Mouse (Mus musculus): ENCODE results near the gene Ndufaf8. TPM values are rescaled to one million over a fixed set of nuclear protein-coding genes. Genes with fewer than 3 reads are reported as not detected.

Gene Ndufaf8
- total and polyA plus RNA-seq, 3 experiments: 46.3 to 103 (median 50.2) TPM

DNA sequence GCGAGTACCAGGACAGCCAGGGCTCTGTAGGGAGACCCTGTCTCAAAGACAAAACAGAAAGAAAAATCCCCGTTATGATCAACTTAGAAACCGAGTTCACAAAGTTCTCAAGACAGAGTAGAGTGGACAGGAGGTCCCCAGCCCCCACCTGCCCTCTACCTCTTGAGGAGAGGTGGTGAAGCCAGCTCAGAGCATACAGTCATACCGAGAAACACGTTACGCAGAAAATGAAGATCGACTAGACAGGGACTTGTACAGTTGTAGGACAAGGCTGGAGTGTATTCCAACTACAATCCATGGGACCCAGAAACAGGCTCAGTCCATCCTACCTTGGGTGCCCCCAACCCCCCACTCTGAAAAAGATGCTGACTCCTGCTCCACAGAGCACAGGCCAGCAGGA lies 20.4 kb downstream of the Ndufaf8 start:
- H3K79me2 ChIP-seq (replicated peaks; ENCODE audit: control insufficient read depth, extremely low read depth, insufficient read depth, poor library complexity, severe bottlenecking): no peaks in the 10 kb centered on the region
- peak; percentile 70 for TF ChIP-seq JUND (conservative IDR thresholded peaks at IDR 0.05; ENCODE audit: low read depth, low read length)
- TF ChIP-seq RCOR1 (conservative IDR thresholded peaks at IDR 0.05; ENCODE audit: low read depth, low read length): no peak
- peak; percentile 21; the same call in 1 of the 2 replicates for TF ChIP-seq JUN (IDR thresholded peaks at IDR 0.05; ENCODE audit: insufficient read depth, low read depth, low read length)
- TF ChIP-seq TCF12 (IDR thresholded peaks at IDR 0.05; ENCODE audit: low read depth, low read length): no peak
- 0 out of 2 replicates have a peak, but pooled peaks have one; percentile 21 for TF ChIP-seq BHLHE40 (IDR thresholded peaks at IDR 0.05; ENCODE audit: low read depth, low read length)
- peak; percentile 84 for TF ChIP-seq IRF4 (IDR thresholded peaks at IDR 0.05; ENCODE audit: low read depth, low read length)
- TF ChIP-seq EP300 (IDR thresholded peaks at IDR 0.05; ENCODE audit: low read length): no peak
- 0 out of 2 replicates have a peak, but pooled peaks have one; percentile 37 for TF ChIP-seq CHD2 (IDR thresholded peaks at IDR 0.05; ENCODE audit: low read length)
- H3K4me2 ChIP-seq (ENCODE audit: insufficient read depth, low read depth, poor library complexity, severe bottlenecking): no peak overlapping the region
- no peak overlapping the region for H3K9ac ChIP-seq (ENCODE audit: insufficient read depth, low read depth)
- H3K27me3 ChIP-seq (replicated peaks): no peaks in the 10 kb centered on the region
- peaks cover 0 to 9% of the 10 kb centered on the region in 2 experiments; a peak in 2 of 4 replicates for H3K4me1 ChIP-seq (ENCODE audit: control insufficient read depth in 1 of 2, insufficient read depth in 2 of 2)
- no peak overlapping the region for H3K27ac ChIP-seq (ENCODE audit: insufficient read depth, low read depth)
- in situ Hi-C loops (cut with MboI; ENCODE audit: low pct_ligation_motif_present, low pct_unique_long_range_greater_than_20kb, low sequenced_read_pairs) (no loop called here), dilution Hi-C loops (cut with MboI; ENCODE audit: extremely low pct_ligation_motif_present, extremely low pct_unique_long_range_greater_than_20kb, low sequenced_read_pairs) (no loop called here)
- H3K4me3 ChIP-seq (replicated peaks in 1 of 3; ENCODE audit: low read depth in 2 of 3, low read length in 2 of 3, poor library complexity in 1 of 3): no peak overlapping the region
- peaks cover 74 to 99% of the 10 kb centered on the region in 2 experiments for H3K36me3 ChIP-seq (replicated peaks in 1 of 2; ENCODE audit: control insufficient read depth in 1 of 2, insufficient read depth in 1 of 2, low read length in 1 of 2)
- no peak for DNase-seq (ENCODE audit: extremely low read depth)
- H3K9me3 ChIP-seq (replicated peaks; ENCODE audit: low read length): no peaks in the 10 kb centered on the region

DNA sequence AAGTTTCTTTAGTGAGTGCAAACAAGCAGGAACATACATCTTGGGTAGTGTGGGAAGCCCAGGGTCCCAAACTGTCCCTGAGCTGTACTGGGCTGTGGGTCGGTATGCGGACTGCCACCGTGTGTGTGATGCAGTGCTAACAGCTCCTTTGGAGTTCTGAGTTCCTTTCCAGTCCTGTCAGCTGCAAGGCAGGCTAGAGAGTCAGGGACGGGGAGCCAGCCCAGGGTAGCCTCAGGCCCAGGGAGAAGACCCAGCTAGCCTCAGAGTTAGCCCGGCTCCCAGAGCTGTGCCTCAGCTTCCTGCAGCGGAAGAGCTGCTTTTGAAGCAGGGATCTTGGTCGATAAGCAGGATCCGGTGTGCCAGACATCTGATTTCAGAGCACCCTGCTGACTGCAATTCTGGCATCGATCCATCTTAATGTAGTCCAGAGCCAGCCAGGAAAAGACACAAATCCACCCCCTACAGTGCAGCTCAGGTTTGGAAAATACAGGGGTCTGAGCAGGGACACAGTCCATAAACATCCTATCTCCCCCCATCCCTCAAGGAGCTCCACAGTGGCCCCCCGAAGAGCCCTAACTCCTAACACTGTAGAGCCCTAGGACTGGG lies 21.3 kb downstream of the Ndufaf8 start:
- DNase-seq (ENCODE audit: extremely low read depth): no peak
- H3K79me2 ChIP-seq (replicated peaks; ENCODE audit: control insufficient read depth, extremely low read depth, insufficient read depth, poor library complexity, severe bottlenecking): no peaks in the 10 kb centered on the region
- no peaks in the 10 kb centered on the region for H3K9me3 ChIP-seq (replicated peaks; ENCODE audit: low read length)
- in situ Hi-C loops (cut with MboI; ENCODE audit: low pct_ligation_motif_present, low pct_unique_long_range_greater_than_20kb, low sequenced_read_pairs) (no loop called here), dilution Hi-C loops (cut with MboI; ENCODE audit: extremely low pct_ligation_motif_present, extremely low pct_unique_long_range_greater_than_20kb, low sequenced_read_pairs) (no loop called here)
- H3K4me2 ChIP-seq (ENCODE audit: insufficient read depth, low read depth, poor library complexity, severe bottlenecking): no peak overlapping the region
- H3K27me3 ChIP-seq (replicated peaks): no peaks in the 10 kb centered on the region
- H3K27ac ChIP-seq (ENCODE audit: insufficient read depth, low read depth): no peak overlapping the region
- H3K4me1 ChIP-seq (ENCODE audit: control insufficient read depth in 1 of 2, insufficient read depth in 2 of 2): peaks cover 0 to 5% of the 10 kb centered on the region in 2 experiments; a peak in 2 of 4 replicates
- no peak overlapping the region for H3K9ac ChIP-seq (ENCODE audit: insufficient read depth, low read depth)
- TF ChIP-seq SIN3A (IDR thresholded peaks at IDR 0.05; ENCODE audit: low read length) (no peak), RAD21 (IDR thresholded peaks at IDR 0.05; ENCODE audit: low read depth, low read length) (no peak), TCF12 (IDR thresholded peaks at IDR 0.05; ENCODE audit: low read depth, low read length) (no peak), ZC3H11A (IDR thresholded peaks at IDR 0.05; ENCODE audit: low read depth, low read length) (no peak), PAX5 (IDR thresholded peaks at IDR 0.05; ENCODE audit: low read length) (no peak), TBP (conservative IDR thresholded peaks at IDR 0.05; ENCODE audit: low read depth, low read length) (no peak), ETS1 (conservative IDR thresholded peaks at IDR 0.05; ENCODE audit: low read depth, low read length) (no peak), HCFC1 (IDR thresholded peaks at IDR 0.05; ENCODE audit: low read depth, low read length) (no peak), ELF1 (IDR thresholded peaks at IDR 0.05; ENCODE audit: low read depth, low read length) (no peak), MAFK (IDR thresholded peaks at IDR 0.05; ENCODE audit: insufficient replicate concordance, low read length) (no peak), MAZ (IDR thresholded peaks at IDR 0.05; ENCODE audit: low read depth, low read length) (no peak)
- H3K36me3 ChIP-seq (replicated peaks in 1 of 2; ENCODE audit: control insufficient read depth in 1 of 2, insufficient read depth in 1 of 2, low read length in 1 of 2): peaks cover 70 to 100% of the 10 kb centered on the region in 2 experiments
- H3K4me3 ChIP-seq (replicated peaks in 1 of 3; ENCODE audit: low read depth in 2 of 3, low read length in 2 of 3, poor library complexity in 1 of 3): no peak overlapping the region
